Mouse (Mus musculus): ENCODE measurements around the gene Cldn15.

Cldn15 gene

GRCm38 (mm10) chr5:136989801-136990200, 23.4 kb downstream of the Cldn15 start:
- H3K9me3 ChIP-seq (ENCODE audit: low read length): no peaks in the 10 kb centered on the region
- H3K27me3 ChIP-seq (ENCODE audit: insufficient read depth, low read length): no peaks in the 10 kb centered on the region
- H3K36me3 ChIP-seq (ENCODE audit: insufficient read depth, low read length): peaks cover 77% of the 10 kb centered on the region
- TF ChIP-seq CTCF (conservative IDR thresholded peaks at IDR 0.05; ENCODE audit: low read length): no peak
- H3K4me3 ChIP-seq (replicated peaks; ENCODE audit: low read length): no peak overlapping the region
- H3K4me1 ChIP-seq (replicated peaks; ENCODE audit: low read depth, low read length): peaks cover 55% of the 10 kb centered on the region

- no peaks in the 10 kb centered on the region for H3K27me3 ChIP-seq (ENCODE audit: insufficient read depth, low read length)
- H3K4me3 ChIP-seq (replicated peaks; ENCODE audit: low read length): peak overlapping the region; percentile 71; the same call in 1 of the 2 replicates
- peaks cover 25% of the 10 kb centered on the region for H3K36me3 ChIP-seq (ENCODE audit: insufficient read depth, low read length)
- H3K9me3 ChIP-seq (ENCODE audit: low read length): no peaks in the 10 kb centered on the region
- TF ChIP-seq CTCF (conservative IDR thresholded peaks at IDR 0.05; ENCODE audit: low read length) (no peak), POU5F1 (IDR thresholded peaks at IDR 0.05; ENCODE audit: borderline replicate concordance, low read length) (no peak), NANOG (IDR thresholded peaks at IDR 0.05; ENCODE audit: borderline replicate concordance, low read length) (no peak)
- peaks cover 59% of the 10 kb centered on the region for H3K4me1 ChIP-seq (replicated peaks; ENCODE audit: low read depth, low read length)
Measured at GRCm38 (mm10) chr5:136999449-136999848, 33.0 kb downstream of the Cldn15 start.

GRCm38 (mm10) chr5:137000612-137001011, 34.2 kb downstream of the Cldn15 start:
- TF ChIP-seq NANOG (IDR thresholded peaks at IDR 0.05; ENCODE audit: borderline replicate concordance, low read length) (no peak), CTCF (conservative IDR thresholded peaks at IDR 0.05; ENCODE audit: low read length) (no peak), POU5F1 (IDR thresholded peaks at IDR 0.05; ENCODE audit: borderline replicate concordance, low read length) (no peak)
- peaks cover 14% of the 10 kb centered on the region for H3K36me3 ChIP-seq (ENCODE audit: insufficient read depth, low read length)
- H3K4me3 ChIP-seq (replicated peaks; ENCODE audit: low read length): peak overlapping the region; percentile 69
- no peaks in the 10 kb centered on the region for H3K9me3 ChIP-seq (ENCODE audit: low read length)
- H3K27me3 ChIP-seq (ENCODE audit: insufficient read depth, low read length): no peaks in the 10 kb centered on the region
- peaks cover 51% of the 10 kb centered on the region for H3K4me1 ChIP-seq (replicated peaks; ENCODE audit: low read depth, low read length)

GRCm38 (mm10) chr5:137007276-137007675, 40.9 kb downstream of the Cldn15 start:
- Histone ChIP-seq H3K9me3 (ENCODE audit: low read length) (no peaks in the 10 kb centered on the region), H3K36me3 (ENCODE audit: insufficient read depth, low read length) (no peaks in the 10 kb centered on the region), H3K27me3 (ENCODE audit: insufficient read depth, low read length) (0 out of 2 replicates have a peak, but pooled peaks cover under 1% of the 10 kb centered on the region), H3K4me3 (replicated peaks; ENCODE audit: low read length) (no peak overlapping the region), H3K4me1 (replicated peaks; ENCODE audit: low read depth, low read length) (peaks cover 25% of the 10 kb centered on the region)
- TF ChIP-seq NANOG (IDR thresholded peaks at IDR 0.05; ENCODE audit: borderline replicate concordance, low read length): no peak
- TF ChIP-seq CTCF (conservative IDR thresholded peaks at IDR 0.05; ENCODE audit: low read length): no peak
- TF ChIP-seq POU5F1 (IDR thresholded peaks at IDR 0.05; ENCODE audit: borderline replicate concordance, low read length): no peak

GRCm38 (mm10) chr5:137009988-137010387, 43.6 kb downstream of the Cldn15 start:
- TF ChIP-seq POU5F1 (IDR thresholded peaks at IDR 0.05; ENCODE audit: borderline replicate concordance, low read length) (no peak), CTCF (conservative IDR thresholded peaks at IDR 0.05; ENCODE audit: low read length) (peak; percentile 87), NANOG (IDR thresholded peaks at IDR 0.05; ENCODE audit: borderline replicate concordance, low read length) (no peak)
- Histone ChIP-seq H3K9me3 (ENCODE audit: low read length) (peaks cover 3% of the 10 kb centered on the region; the same call in 1 of the 2 replicates), H3K27me3 (ENCODE audit: insufficient read depth, low read length) (0 out of 2 replicates have a peak, but pooled peaks cover 4% of the 10 kb centered on the region), H3K36me3 (ENCODE audit: insufficient read depth, low read length) (no peaks in the 10 kb centered on the region), H3K4me1 (replicated peaks; ENCODE audit: low read depth, low read length) (peaks cover 23% of the 10 kb centered on the region), H3K4me3 (replicated peaks; ENCODE audit: low read length) (no peak overlapping the region)

GRCm38 (mm10) chr5:137012401-137012950, 46.1 kb downstream of the Cldn15 start:
- peaks cover 22% of the 10 kb centered on the region for H3K4me1 ChIP-seq (replicated peaks; ENCODE audit: low read depth, low read length)
- TF ChIP-seq POU5F1 (IDR thresholded peaks at IDR 0.05; ENCODE audit: borderline replicate concordance, low read length): no peak
- H3K9me3 ChIP-seq (ENCODE audit: low read length): peaks cover 7% of the 10 kb centered on the region; the same call in 1 of the 2 replicates

GRCm38 (mm10) chr5:137015913-137016312, 49.5 kb downstream of the Cldn15 start:
- Histone ChIP-seq H3K4me3 (replicated peaks; ENCODE audit: low read length) (no peak overlapping the region), H3K36me3 (ENCODE audit: insufficient read depth, low read length) (no peaks in the 10 kb centered on the region), H3K9me3 (ENCODE audit: low read length) (peaks cover 7% of the 10 kb centered on the region; the same call in 1 of the 2 replicates), H3K27me3 (ENCODE audit: insufficient read depth, low read length) (0 out of 2 replicates have a peak, but pooled peaks cover 4% of the 10 kb centered on the region), H3K4me1 (replicated peaks; ENCODE audit: low read depth, low read length) (peaks cover 9% of the 10 kb centered on the region)
- no peak for TF ChIP-seq CTCF (conservative IDR thresholded peaks at IDR 0.05; ENCODE audit: low read length)
- TF ChIP-seq POU5F1 (IDR thresholded peaks at IDR 0.05; ENCODE audit: borderline replicate concordance, low read length): no peak
- no peak for TF ChIP-seq NANOG (IDR thresholded peaks at IDR 0.05; ENCODE audit: borderline replicate concordance, low read length)

More at GRCm38 (mm10) chr5:137012401-137012950, 46.1 kb downstream of the Cldn15 start:
- Histone ChIP-seq H3K27me3 (ENCODE audit: insufficient read depth, low read length) (0 out of 2 replicates have a peak, but pooled peaks cover 4% of the 10 kb centered on the region), H3K36me3 (ENCODE audit: insufficient read depth, low read length) (no peaks in the 10 kb centered on the region), H3K4me3 (replicated peaks; ENCODE audit: low read length) (no peak overlapping the region)

GRCm38 (mm10) chr5:137024318-137024717, 57.9 kb downstream of the Cldn15 start:
- Histone ChIP-seq H3K4me3 (replicated peaks; ENCODE audit: low read length) (no peak overlapping the region), H3K27me3 (ENCODE audit: insufficient read depth, low read length) (peaks cover 39% of the 10 kb centered on the region)
- TF ChIP-seq NANOG (IDR thresholded peaks at IDR 0.05; ENCODE audit: borderline replicate concordance, low read length) (no peak), POU5F1 (IDR thresholded peaks at IDR 0.05; ENCODE audit: borderline replicate concordance, low read length) (no peak), CTCF (conservative IDR thresholded peaks at IDR 0.05; ENCODE audit: low read length) (no peak)

GRCm38 (mm10) chr5:137025132-137025531, 58.7 kb downstream of the Cldn15 start:
- no peaks in the 10 kb centered on the region for H3K9me3 ChIP-seq (ENCODE audit: low read length)
- H3K4me1 ChIP-seq (replicated peaks; ENCODE audit: low read depth, low read length): peaks cover 54% of the 10 kb centered on the region
- peak; percentile 88 for TF ChIP-seq CTCF (conservative IDR thresholded peaks at IDR 0.05; ENCODE audit: low read length)
- no peak for TF ChIP-seq POU5F1 (IDR thresholded peaks at IDR 0.05; ENCODE audit: borderline replicate concordance, low read length)
- H3K36me3 ChIP-seq (ENCODE audit: insufficient read depth, low read length): no peaks in the 10 kb centered on the region
- peaks cover 43% of the 10 kb centered on the region for H3K27me3 ChIP-seq (ENCODE audit: insufficient read depth, low read length)
- peak overlapping the region; percentile 43 for H3K4me3 ChIP-seq (replicated peaks; ENCODE audit: low read length)

More at GRCm38 (mm10) chr5:137024318-137024717, 57.9 kb downstream of the Cldn15 start:
- peaks cover 50% of the 10 kb centered on the region for H3K4me1 ChIP-seq (replicated peaks; ENCODE audit: low read depth, low read length)
- H3K9me3 ChIP-seq (ENCODE audit: low read length): no peaks in the 10 kb centered on the region
- H3K36me3 ChIP-seq (ENCODE audit: insufficient read depth, low read length): no peaks in the 10 kb centered on the region
